Mouse (Mus musculus) regulatory T cell (primary cell): ENCODE data around the gene Ly6g6e.
"Not testable (repeated sequence)": the region's sequence is repeated elsewhere in the genome, so short reads cannot be mapped to it uniquely, and the experiment has no call there.

ENCODE experiments used
- in situ Hi-C: fragments of 300-600 bp; cut with MboI, MseI; formaldehyde crosslinking; loops from one replicate; pipeline ENCODE4 v1.15.1; 2025; ENCODE audit warnings: high pct_unique_total_duplicates

The Ly6g6e gene

GRCm38 (mm10) chr17:35076507-35077176 lies at the start of gene Ly6g6e:
Gene Ly6g6e (plus strand): TSS chr17:35076902.
- in situ Hi-C loops, result no loop called here

- in situ Hi-C loops, result no loop called here
These were observed 49.2 kb upstream of the Ly6g6e start, which contains the start of gene Sapcd1 for GRCm38 (mm10) chr17:35027277-35028068. Gene Sapcd1 (minus strand): TSS chr17:35028016.

GRCm38 (mm10) chr17:35028315-35028714 lies 48.4 kb upstream of the Ly6g6e start:
- in situ Hi-C loops, result no loop called here

GRCm38 (mm10) chr17:35029691-35030532 lies 46.8 kb upstream of the Ly6g6e start:
- in situ Hi-C loops, result no loop called here

GRCm38 (mm10) chr17:35031272-35031671 lies 45.4 kb upstream of the Ly6g6e start:
- in situ Hi-C loops, result no loop called here

GRCm38 (mm10) chr17:35031880-35032279 lies 44.8 kb upstream of the Ly6g6e start:
- in situ Hi-C loops, result no loop called here

GRCm38 (mm10) chr17:35032323-35032870 lies 44.3 kb upstream of the Ly6g6e start:
- in situ Hi-C loops, result no loop called here

GRCm38 (mm10) chr17:35033703-35034102 lies 43.0 kb upstream of the Ly6g6e start:
- in situ Hi-C loops, result not testable (repeated sequence)

GRCm38 (mm10) chr17:35034896-35035295 lies 41.8 kb upstream of the Ly6g6e start:
- in situ Hi-C loops, result no loop called here

- in situ Hi-C loops, result no loop called here
These were observed 37.4 kb upstream of the Ly6g6e start for GRCm38 (mm10) chr17:35039121-35039873.

GRCm38 (mm10) chr17:35043794-35044193 lies 32.9 kb upstream of the Ly6g6e start:
- in situ Hi-C loops, result loop anchor here (10.0 kb wide), 1 partner anchor 191 kb away; the partner anchor contains the start of genes Atp6v1g2 and Nfkbil1

GRCm38 (mm10) chr17:35044904-35045806 lies 31.5 kb upstream of the Ly6g6e start:
- in situ Hi-C loops, result loop anchor here (10.0 kb wide), 1 partner anchor 190 kb away; the partner anchor contains the start of genes Atp6v1g2 and Nfkbil1

- in situ Hi-C loops, result loop anchor here (10.0 kb wide), 1 partner anchor 189 kb away; the partner anchor contains the start of genes Atp6v1g2 and Nfkbil1
These were observed 30.7 kb upstream of the Ly6g6e start for GRCm38 (mm10) chr17:35045807-35046680.

GRCm38 (mm10) chr17:35046681-35047455 lies 29.8 kb upstream of the Ly6g6e start, which contains the start of gene Msh5:
Gene Msh5 (minus strand): TSS chr17:35046745.
- in situ Hi-C loops, result loop anchor here (10.0 kb wide), 1 partner anchor 188 kb away; the partner anchor contains the start of genes Atp6v1g2 and Nfkbil1

GRCm38 (mm10) chr17:35047688-35048087 lies 29.0 kb upstream of the Ly6g6e start:
- in situ Hi-C loops, result loop anchor here (10.0 kb wide), 1 partner anchor 187 kb away; the partner anchor contains the start of genes Atp6v1g2 and Nfkbil1

GRCm38 (mm10) chr17:35048149-35048931 lies 28.4 kb upstream of the Ly6g6e start:
- in situ Hi-C loops, result loop anchor here (10.0 kb wide), 1 partner anchor 186 kb away; the partner anchor contains the start of genes Atp6v1g2 and Nfkbil1
